Mouse (Mus musculus) intestine, embryonic 15.5 days (tissue): ENCODE measurements around the gene Slc25a11. TPM values are rescaled to one million over a fixed set of nuclear protein-coding genes. Genes with fewer than 3 reads are reported as not detected.

Experiments used
- ATAC-seq: fragments of 200-750 bp; cut with Nextera tagmentation; 2 replicates; pipeline ENCODE4 v1.8.0; 2017; ENCODE audit warnings: moderate TSS enrichment, moderate library complexity
- H3K27ac ChIP-seq: fragments of 300-500 bp; sonication (generic); 2 replicates; pipeline ENCODE4 v1.5.1; 2015; ENCODE audit warnings: mild to moderate bottlenecking, inconsistent platforms
- H3K27me3 ChIP-seq: fragments of 300-500 bp; sonication (generic); replicated peaks from 2 replicates; pipeline ENCODE4 v1.6.1; 2015; ENCODE audit warnings: inconsistent platforms
- H3K36me3 ChIP-seq: fragments of 300-500 bp; sonication (generic); 2 replicates; pipeline ENCODE4 v1.6.1; 2015; ENCODE audit warnings: inconsistent platforms
- H3K4me1 ChIP-seq: fragments of 300-500 bp; sonication (generic); replicated peaks from 2 replicates; pipeline ENCODE4 v1.6.1; 2015; ENCODE audit warnings: inconsistent platforms
- H3K4me2 ChIP-seq: fragments of 300-500 bp; sonication (generic); replicated peaks from 2 replicates; pipeline ENCODE4 v1.6.1; 2015; ENCODE audit warnings: mild to moderate bottlenecking, inconsistent platforms
- H3K4me3 ChIP-seq: fragments of 300-500 bp; sonication (generic); replicated peaks from 2 replicates; pipeline ENCODE4 v1.5.1; 2015; ENCODE audit warnings: inconsistent platforms
- H3K9ac ChIP-seq: fragments of 300-500 bp; sonication (generic); 2 replicates; pipeline ENCODE4 v1.6.1; 2015; ENCODE audit warnings: inconsistent platforms
- H3K9me3 ChIP-seq: fragments of 300-500 bp; sonication (generic); 2 replicates; pipeline ENCODE4 v1.6.1; 2016; ENCODE audit warnings: inconsistent platforms
- WGBS: fragments of 180-500 bp; shearing (Covaris S2); methylation state at CpG from one replicate; pipeline ENCODE4 v1.1.7; 2015; 5-methylcytosine and 5-hydroxymethylcytosine counted together
- polyA plus RNA-seq: library from polyadenylated mRNA; unstranded; fragments of >200 nt; fragmentation: Nextera tagmentation; extraction: Ambion mirVana; gene quantifications from 2 replicates; pipeline ENCODE4 v1.2.1, GENCODE M21; 2015

Gene Slc25a11
- polyA plus RNA-seq = 171 and 180 TPM in 2 replicates

- peak within 1 kb of the TSS; percentile 90 for H3K9ac ChIP-seq
- H3K4me1 ChIP-seq = peaks cover 41% of the 10 kb centered on the region
- H3K36me3 ChIP-seq = peaks cover 29% of the 10 kb centered on the region
These were observed at the start of gene Slc25a11, which contains the start of gene Rnf167 for GRCm38 (mm10) chr11:70646691-70647650. Gene Slc25a11, minus strand, starts transcription at chr11:70647479. Gene Rnf167, plus strand, starts transcription at chr11:70647235.

GRCm38 (mm10) chr11:70693504-70693903 lies 46.2 kb upstream of the Slc25a11 start:
- WGBS = 70% methylated on average over 3 of the region's 3 CpGs
- no peak overlapping the region for H3K27ac ChIP-seq
- no peaks in the 10 kb centered on the region for H3K9me3 ChIP-seq
- ATAC-seq = no peak
- H3K4me3 ChIP-seq = no peak overlapping the region
- H3K4me2 ChIP-seq = no peak overlapping the region
- H3K4me1 ChIP-seq = peaks cover 13% of the 10 kb centered on the region
- no peaks in the 10 kb centered on the region for H3K36me3 ChIP-seq
- no peaks in the 10 kb centered on the region for H3K27me3 ChIP-seq
- H3K9ac ChIP-seq = no peak overlapping the region

More at GRCm38 (mm10) chr11:70646691-70647650, at the start of gene Slc25a11, which contains the start of gene Rnf167:
- Histone ChIP-seq H3K4me2 (peak within 1 kb of the TSS; percentile 91), H3K27ac (peak within 1 kb of the TSS; percentile 96), H3K4me3 (peak within 1 kb of the TSS; percentile 67), H3K27me3 (no peaks in the 10 kb centered on the region), H3K9me3 (no peaks in the 10 kb centered on the region)
- ATAC-seq = peak; percentile 91
- under 1% methylated on average over 63 of the region's 63 CpGs for WGBS

GRCm38 (mm10) chr11:70689578-70689977 lies 42.3 kb upstream of the Slc25a11 start:
- H3K27me3 ChIP-seq = no peaks in the 10 kb centered on the region
- no peak overlapping the region for H3K4me3 ChIP-seq
- no peak overlapping the region for H3K27ac ChIP-seq
- ATAC-seq = no peak
- peaks cover 21% of the 10 kb centered on the region for H3K4me1 ChIP-seq
- H3K9ac ChIP-seq = no peak overlapping the region
- no peaks in the 10 kb centered on the region for H3K9me3 ChIP-seq
- no peak overlapping the region for H3K4me2 ChIP-seq
- WGBS = 41% methylated on average over 4 of the region's 4 CpGs
- 0 out of 2 replicates have a peak, but pooled peaks cover 8% of the 10 kb centered on the region for H3K36me3 ChIP-seq

GRCm38 (mm10) chr11:70688372-70688771 lies 41.1 kb upstream of the Slc25a11 start:
- Histone ChIP-seq H3K4me3 (peak overlapping the region; percentile 77), H3K9ac (peak overlapping the region; percentile 78), H3K36me3 (peaks cover 18% of the 10 kb centered on the region; the same call in 1 of the 2 replicates), H3K9me3 (no peaks in the 10 kb centered on the region), H3K27ac (peak overlapping the region; percentile 92), H3K4me2 (peak overlapping the region; percentile 85), H3K27me3 (no peaks in the 10 kb centered on the region), H3K4me1 (peaks cover 24% of the 10 kb centered on the region)
- ATAC-seq = no peak
- 18% methylated on average over 8 of the region's 8 CpGs for WGBS

GRCm38 (mm10) chr11:70687601-70688199 lies 40.4 kb upstream of the Slc25a11 start, which contains the start of gene Camta2:
Gene Camta2, minus strand, starts transcription at chr11:70688105.
- peak within 1 kb of the TSS; percentile 78 for H3K9ac ChIP-seq
- WGBS = under 1% methylated on average over 55 of the region's 55 CpGs
- H3K4me1 ChIP-seq = peaks cover 24% of the 10 kb centered on the region
- H3K36me3 ChIP-seq = peaks cover 20% of the 10 kb centered on the region; the same call in 1 of the 2 replicates
- peak within 1 kb of the TSS; percentile 85 for H3K4me2 ChIP-seq
- H3K9me3 ChIP-seq = no peaks in the 10 kb centered on the region
- peak within 1 kb of the TSS; percentile 77 for H3K4me3 ChIP-seq
- H3K27me3 ChIP-seq = no peaks in the 10 kb centered on the region
- H3K27ac ChIP-seq = peak within 1 kb of the TSS; percentile 92
- peak; percentile 73 for ATAC-seq

GRCm38 (mm10) chr11:70686901-70687566 lies 39.8 kb upstream of the Slc25a11 start:
- no peaks in the 10 kb centered on the region for H3K9me3 ChIP-seq
- peak; percentile 72 for ATAC-seq
- peak overlapping the region; percentile 85 for H3K4me2 ChIP-seq
- H3K36me3 ChIP-seq = peaks cover 23% of the 10 kb centered on the region; the same call in 1 of the 2 replicates
- peak overlapping the region; percentile 92 for H3K27ac ChIP-seq
- H3K4me1 ChIP-seq = peaks cover 27% of the 10 kb centered on the region
- peak overlapping the region; percentile 78 for H3K9ac ChIP-seq
- no peaks in the 10 kb centered on the region for H3K27me3 ChIP-seq
- H3K4me3 ChIP-seq = peak overlapping the region; percentile 77
- WGBS = under 1% methylated on average over 16 of the region's 16 CpGs

GRCm38 (mm10) chr11:70683640-70684039 lies 36.4 kb upstream of the Slc25a11 start:
- Histone ChIP-seq H3K4me3 (no peak overlapping the region), H3K9me3 (no peaks in the 10 kb centered on the region), H3K27ac (no peak overlapping the region), H3K27me3 (no peaks in the 10 kb centered on the region), H3K4me1 (peaks cover 18% of the 10 kb centered on the region), H3K4me2 (no peak overlapping the region), H3K9ac (no peak overlapping the region), H3K36me3 (peaks cover 31% of the 10 kb centered on the region; the same call in 1 of the 2 replicates)
- 88% methylated on average over 5 of the region's 5 CpGs for WGBS
- no peak for ATAC-seq

- Histone ChIP-seq H3K36me3 (peaks cover 31% of the 10 kb centered on the region; the same call in 1 of the 2 replicates), H3K27me3 (no peaks in the 10 kb centered on the region), H3K27ac (no peak overlapping the region), H3K9ac (no peak overlapping the region), H3K4me1 (peaks cover 14% of the 10 kb centered on the region), H3K9me3 (no peaks in the 10 kb centered on the region), H3K4me3 (no peak overlapping the region), H3K4me2 (no peak overlapping the region)
- WGBS = 26% methylated on average over 11 of the region's 11 CpGs
- peak; percentile 35; the same call in 1 of the 2 replicates for ATAC-seq
These were observed 34.8 kb upstream of the Slc25a11 start for GRCm38 (mm10) chr11:70681897-70682581.

- Histone ChIP-seq H3K27me3 (no peaks in the 10 kb centered on the region), H3K4me1 (peaks cover 9% of the 10 kb centered on the region), H3K27ac (no peak overlapping the region), H3K4me2 (no peak overlapping the region), H3K9ac (no peak overlapping the region), H3K36me3 (peaks cover 31% of the 10 kb centered on the region; the same call in 1 of the 2 replicates), H3K9me3 (no peaks in the 10 kb centered on the region), H3K4me3 (no peak overlapping the region)
- no peak for ATAC-seq
- WGBS = 58% methylated on average over 12 of the region's 12 CpGs
These were observed 33.9 kb upstream of the Slc25a11 start for GRCm38 (mm10) chr11:70681170-70681569.

- no peak overlapping the region for H3K27ac ChIP-seq
- H3K36me3 ChIP-seq = peaks cover 24% of the 10 kb centered on the region; the same call in 1 of the 2 replicates
- H3K4me3 ChIP-seq = no peak overlapping the region
- no peak overlapping the region for H3K9ac ChIP-seq
- peaks cover 9% of the 10 kb centered on the region for H3K4me1 ChIP-seq
- H3K9me3 ChIP-seq = no peaks in the 10 kb centered on the region
- ATAC-seq = no peak
- 87% methylated on average over 8 of the region's 8 CpGs for WGBS
- no peak overlapping the region for H3K4me2 ChIP-seq
- H3K27me3 ChIP-seq = no peaks in the 10 kb centered on the region
These were observed 32.6 kb upstream of the Slc25a11 start for GRCm38 (mm10) chr11:70679894-70680293.

GRCm38 (mm10) chr11:70679361-70679760 lies 32.1 kb upstream of the Slc25a11 start:
- H3K9me3 ChIP-seq = no peaks in the 10 kb centered on the region
- WGBS = 95% methylated on average over 8 of the region's 8 CpGs
- H3K27ac ChIP-seq = no peak overlapping the region
- ATAC-seq = no peak
- peaks cover 9% of the 10 kb centered on the region for H3K4me1 ChIP-seq
- H3K9ac ChIP-seq = no peak overlapping the region
- no peaks in the 10 kb centered on the region for H3K27me3 ChIP-seq
- peaks cover 25% of the 10 kb centered on the region for H3K36me3 ChIP-seq
- H3K4me2 ChIP-seq = no peak overlapping the region
- H3K4me3 ChIP-seq = no peak overlapping the region
